Mouse (Mus musculus) T-helper 1 cell (primary cell): ENCODE results near the gene Gm8108.
"Not testable (repeated sequence)": the region's sequence is repeated elsewhere in the genome, so short reads cannot be mapped to it uniquely, and the experiment has no call there.

Source experiments
- in situ Hi-C: fragments of 300-600 bp; cut with MboI, MseI; formaldehyde crosslinking; loops from one replicate; pipeline ENCODE4 v1.15.1; 2025; ENCODE audit warnings: high pct_unique_total_duplicates

Gm8108 gene

DNA sequence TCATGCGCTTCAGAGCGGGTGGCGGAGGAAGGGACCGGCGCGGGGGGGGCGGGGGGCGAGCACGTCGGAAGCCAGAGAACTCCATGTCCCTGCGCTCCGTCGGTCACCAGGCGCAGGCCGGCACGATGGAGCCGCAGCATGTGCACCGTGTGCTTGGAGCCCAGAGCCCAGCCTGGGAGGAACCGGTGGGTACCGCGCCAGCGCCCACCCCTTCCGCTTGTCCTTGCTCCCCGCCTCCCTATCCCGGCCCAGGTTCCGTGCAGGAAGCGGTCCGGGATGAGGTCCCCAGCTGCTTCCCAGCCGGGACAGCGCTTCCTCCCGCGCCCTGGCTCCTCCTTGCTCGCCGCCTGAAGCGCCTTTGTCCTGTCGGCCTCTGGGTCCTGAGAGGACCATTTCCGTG is at the start of gene Gm8108:
Gene Gm8108 (plus strand): TSS at position 101 of the 400 bp plus-strand sequence.
- in situ Hi-C loops: not testable (repeated sequence)

GRCm38 (mm10) chr14:4083820-4084219 is 26.5 kb upstream of the Gm8108 start, which contains the start of gene Gm3115:
Gm3115 (plus strand) TSS chr14:4084120.
- in situ Hi-C loops: not testable (repeated sequence)

DNA sequence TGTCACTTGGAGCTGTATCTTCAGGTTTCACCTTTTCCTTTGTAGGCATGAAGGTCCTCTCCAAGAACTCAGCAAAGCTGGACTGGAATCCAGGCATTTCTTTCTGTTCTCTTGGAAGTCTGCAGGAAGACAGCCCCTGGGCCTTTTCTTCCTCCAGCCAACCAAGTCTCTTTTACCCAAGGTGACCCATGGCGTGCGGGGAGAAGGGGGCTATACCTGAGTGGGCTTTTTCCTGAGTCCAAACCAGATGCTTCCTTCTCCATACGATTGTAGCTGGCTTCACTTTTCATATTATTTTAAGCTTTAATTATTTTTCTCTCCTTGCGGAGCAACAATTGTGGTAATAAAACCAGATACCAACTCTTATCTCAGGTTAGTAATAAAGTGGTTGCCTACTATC is 31.3 kb downstream of the Gm8108 start:
- in situ Hi-C loops: not testable (repeated sequence)

DNA sequence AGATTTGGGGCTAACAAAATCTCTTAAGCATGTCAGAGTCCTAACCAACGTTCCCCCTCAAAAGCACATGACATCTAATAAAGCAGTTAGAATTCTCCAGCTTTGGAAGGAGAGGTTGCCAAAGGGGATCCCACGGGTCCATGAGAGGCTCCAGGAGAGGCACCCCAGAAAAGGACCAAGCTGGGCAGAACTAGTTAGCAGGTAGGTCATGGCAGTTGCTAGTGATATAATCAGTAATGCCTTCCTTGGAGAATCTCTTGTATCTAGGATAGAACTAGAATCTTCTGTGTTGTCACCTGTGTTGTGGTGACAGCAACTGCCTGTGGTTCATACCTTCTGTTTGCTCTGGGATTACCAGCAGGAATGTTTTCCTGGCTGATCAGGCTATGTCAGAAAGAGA is 54.4 kb downstream of the Gm8108 start, which contains the start of gene Gm3127:
Gene Gm3127 (plus strand): TSS at position 301 of the 400 bp plus-strand sequence.
- in situ Hi-C loops: not testable (repeated sequence)

DNA sequence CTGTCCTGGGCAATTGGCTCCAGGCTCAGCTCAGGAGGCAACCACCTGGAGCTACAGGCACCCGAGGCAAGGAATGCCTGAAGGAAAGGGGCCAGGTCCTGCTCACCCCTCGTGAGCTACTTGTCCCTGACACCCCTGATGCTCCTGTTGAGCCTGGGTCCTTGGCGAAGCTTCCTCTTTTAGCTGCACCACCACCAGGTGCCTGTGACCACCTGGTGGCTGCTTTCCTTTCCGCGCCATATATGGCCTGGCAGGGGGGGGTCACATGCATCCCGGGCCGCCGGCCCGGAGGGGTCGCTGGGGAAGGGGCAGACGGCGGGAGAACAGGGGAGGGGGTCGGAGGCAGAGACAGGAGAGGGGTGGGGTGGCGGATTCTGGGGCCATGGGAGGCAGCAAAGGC is 71.7 kb downstream of the Gm8108 start:
- in situ Hi-C loops: not testable (repeated sequence)
